Mouse (Mus musculus) subcutaneous adipose tissue, adult 2 months (tissue): Measurements from ENCODE around the gene Rpl10-ps3. TPM values are rescaled to one million over a fixed set of nuclear protein-coding genes. Genes with fewer than 3 reads are reported as not detected.

Source experiments
- polyA plus RNA-seq: library from polyadenylated mRNA; depleted of rRNA; stranded (reverse); fragments of >200 nt; gene quantifications from 2 replicates; pipeline ENCODE4 v1.2.3, GENCODE M21; 2012; ENCODE audit warnings: low replicate concordance; rRNA removed

The Rpl10-ps3 gene
- polyA plus RNA-seq = 140 and 237 TPM in 2 replicates

DNA sequence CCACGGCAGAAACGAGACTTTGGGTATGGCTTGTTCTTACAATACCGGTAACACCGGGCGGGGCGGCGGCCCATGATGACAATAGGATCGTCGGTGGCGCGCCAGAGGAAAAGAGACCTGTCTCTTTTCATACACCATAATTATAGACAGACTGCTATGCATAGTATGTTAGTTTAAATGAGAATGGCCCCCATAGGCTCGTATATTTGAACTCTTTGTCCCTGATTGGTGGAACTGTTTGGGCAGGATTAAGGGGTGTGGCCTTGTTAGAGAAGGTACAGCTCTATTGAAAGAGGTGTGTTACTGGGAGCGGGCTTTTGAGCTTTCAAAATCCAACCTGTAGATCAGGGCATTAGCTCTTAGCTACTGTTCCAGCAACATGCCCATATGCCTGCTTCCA, at the start of gene Rpl10-ps3:
TSS of gene Rpl10-ps3 (minus strand) at position 101 of the 400 bp plus-strand sequence.

Other genes starting within 250 kb of the Rpl10-ps3 start
- 0.49 and 173 TPM in 2 replicates for gene Plet1, start 149.6 kb upstream of the Rpl10-ps3 start, polyA plus RNA-seq
- 40.9 and 51.6 TPM in 2 replicates for gene Pts, start 183.8 kb upstream of the Rpl10-ps3 start, polyA plus RNA-seq
- 4.6 TPM in 2 replicates for gene Il18, start 209.9 kb upstream of the Rpl10-ps3 start, polyA plus RNA-seq
- 0.36 and 1.1 TPM in 2 replicates for gene Bco2, start 210.2 kb upstream of the Rpl10-ps3 start, polyA plus RNA-seq
- gene Tex12, start 216.4 kb upstream of the Rpl10-ps3 start, polyA plus RNA-seq = not detected in 2 replicates